Mouse (Mus musculus) MEL (cell line): ENCODE measurements around the gene Gucd1. TPM values are rescaled to one million over a fixed set of nuclear protein-coding genes. Genes with fewer than 3 reads are reported as not detected.

Experiments used
- DNase-seq: peaks from one replicate; pipeline ENCODE4 v3.0.0; 2011; ENCODE audit warnings: low read depth, low spot score
- H3K27ac ChIP-seq: 2 replicates; pipeline ENCODE4 v1.5.1; 2012; ENCODE audit warnings: low read depth, mild to moderate bottlenecking, control low read depth, low read length, moderate library complexity; ENCODE audit not compliant: control insufficient read depth
- H3K27me3 ChIP-seq, 2 experiments: fragments of 150-350 bp in 1 of 2; sonication (generic) in 1 of 2; 2 replicates each; pipeline ENCODE4 v1.6.1; 2012; ENCODE audit warnings: low read length in 2 of 2, mild to moderate bottlenecking in 2 of 2, improper control_type of control experiment in 1 of 2, moderate library complexity in 1 of 2; ENCODE audit not compliant: insufficient read depth in 2 of 2, control insufficient read depth in 1 of 2
- H3K36me3 ChIP-seq, 2 experiments: 2 replicates each; pipeline ENCODE4 v1.6.1; 2012 to 2014; ENCODE audit warnings: low read length in 2 of 2, improper control_type of control experiment in 1 of 2, inconsistent platforms in 1 of 2, mild to moderate bottlenecking in 1 of 2; ENCODE audit not compliant: insufficient read depth in 2 of 2, control insufficient read depth in 1 of 2
- H3K4me1 ChIP-seq, 2 experiments: fragments of 150-350 bp in 1 of 2; sonication (generic) in 1 of 2; 2 replicates each; pipeline ENCODE4 v1.6.1; 2012; ENCODE audit warnings: low read length in 2 of 2, improper control_type of control experiment in 1 of 2, mild to moderate bottlenecking in 1 of 2; ENCODE audit not compliant: insufficient read depth in 2 of 2, control insufficient read depth in 1 of 2
- H3K4me3 ChIP-seq, 2 experiments: fragments of 150-350 bp in 1 of 2; sonication (generic) in 1 of 2; 2 replicates each; pipeline ENCODE4 v1.5.1; 2012; ENCODE audit warnings: low read depth in 2 of 2, low read length in 2 of 2, mild to moderate bottlenecking in 2 of 2, moderate library complexity in 2 of 2, control low read depth in 1 of 2, improper control_type of control experiment in 1 of 2; ENCODE audit not compliant: control insufficient read depth in 1 of 2, insufficient read depth in 1 of 2
- H3K79me2 ChIP-seq: 2 replicates; pipeline ENCODE4 v1.6.1; 2012; ENCODE audit warnings: mild to moderate bottlenecking, low read length, moderate library complexity; ENCODE audit not compliant: control insufficient read depth, poor library complexity, insufficient read depth
- H3K9ac ChIP-seq: 2 replicates; pipeline ENCODE4 v1.6.1; 2012; ENCODE audit warnings: low read depth, mild to moderate bottlenecking, control low read depth, low read length, moderate library complexity; ENCODE audit not compliant: control insufficient read depth, poor library complexity, severe bottlenecking
- H3K9me3 ChIP-seq: fragments of 150-350 bp; sonication (generic); replicated peaks from 2 replicates; pipeline ENCODE4 v1.6.1; 2012; ENCODE audit warnings: mild to moderate bottlenecking, low read length, improper control_type of control experiment, moderate library complexity; ENCODE audit not compliant: insufficient read depth
- CTCF ChIP-seq, 3 experiments: IDR thresholded peaks in 2 of 3; conservative IDR thresholded peaks in 1 of 3; 2 replicates each; pipeline ENCODE4 v1.5.1; 2011 to 2012; ENCODE audit warnings: low read length in 3 of 3, low read depth in 2 of 3, mild to moderate bottlenecking in 2 of 3, improper control_type of control experiment in 1 of 3, inconsistent platforms in 1 of 3, mixed read lengths in 1 of 3, moderate library complexity in 1 of 3; ENCODE audit not compliant: control insufficient read depth in 1 of 3, insufficient read depth in 1 of 3, poor library complexity in 1 of 3, severe bottlenecking in 1 of 3
- EP300 ChIP-seq, 2 experiments: IDR thresholded peaks; 2 replicates each; pipeline ENCODE4 v1.6.1; 2011; ENCODE audit warnings: improper control_type of control experiment in 2 of 2, low read length in 2 of 2, low read depth in 1 of 2, mild to moderate bottlenecking in 1 of 2
- ETS1 ChIP-seq: IDR thresholded peaks from 2 replicates; pipeline ENCODE4 v1.6.1; 2012; ENCODE audit warnings: low read depth, mild to moderate bottlenecking, inconsistent platforms, low read length, improper control_type of control experiment, moderate library complexity
- GABPA ChIP-seq: IDR thresholded peaks from 2 replicates; pipeline ENCODE4 v1.6.1; 2012; ENCODE audit warnings: low read depth, mild to moderate bottlenecking, inconsistent platforms, low read length, improper control_type of control experiment, moderate library complexity
- GATA1 ChIP-seq: IDR thresholded peaks from 2 replicates; pipeline ENCODE4 v1.6.1; 2011; ENCODE audit warnings: low read depth, low read length, improper control_type of control experiment
- HCFC1 ChIP-seq: IDR thresholded peaks from 2 replicates; pipeline ENCODE4 v1.6.1; 2012; ENCODE audit warnings: low read depth, mild to moderate bottlenecking, inconsistent platforms, low read length, improper control_type of control experiment, moderate library complexity
- JUND ChIP-seq: IDR thresholded peaks from 2 replicates; pipeline ENCODE4 v1.6.1; 2011; ENCODE audit warnings: low read depth, mild to moderate bottlenecking, improper control_type of control experiment, low read length
- KAT2A ChIP-seq: conservative IDR thresholded peaks from 2 replicates; pipeline ENCODE4 v1.6.1; 2012; ENCODE audit warnings: low read depth, low read length, improper control_type of control experiment, inconsistent platforms
- MAFK ChIP-seq: IDR thresholded peaks from 2 replicates; pipeline ENCODE4 v1.6.1; 2011; ENCODE audit warnings: low read depth, mild to moderate bottlenecking, low read length, improper control_type of control experiment, borderline replicate concordance
- MAX ChIP-seq: IDR thresholded peaks from 2 replicates; pipeline ENCODE4 v1.6.1; 2011; ENCODE audit warnings: low read length, improper control_type of control experiment
- MAZ ChIP-seq: IDR thresholded peaks from 2 replicates; pipeline ENCODE4 v1.6.1; 2012; ENCODE audit warnings: low read depth, mild to moderate bottlenecking, inconsistent platforms, low read length, improper control_type of control experiment
- MEF2A ChIP-seq: IDR thresholded peaks from 2 replicates; pipeline ENCODE4 v1.6.1; 2014; ENCODE audit warnings: low read depth, mild to moderate bottlenecking, inconsistent platforms, low read length, improper control_type of control experiment; ENCODE audit not compliant: poor library complexity, insufficient replicate concordance, severe bottlenecking; ENCODE audit errors: extremely low read depth
- MXI1 ChIP-seq: IDR thresholded peaks from 2 replicates; pipeline ENCODE4 v1.6.1; 2011; ENCODE audit warnings: mild to moderate bottlenecking, low read depth, low read length, improper control_type of control experiment
- MYC ChIP-seq: IDR thresholded peaks from 2 replicates; pipeline ENCODE4 v1.6.1; 2011; ENCODE audit warnings: low read depth, mild to moderate bottlenecking, low read length, improper control_type of control experiment, moderate library complexity
- NRF1 ChIP-seq: IDR thresholded peaks from 2 replicates; pipeline ENCODE4 v1.6.1; 2014; ENCODE audit warnings: low read depth, mild to moderate bottlenecking, inconsistent platforms, low read length, improper control_type of control experiment, moderate library complexity; ENCODE audit not compliant: poor library complexity, insufficient read depth, severe bottlenecking
- POLR2A ChIP-seq, 2 experiments: IDR thresholded peaks; 2 replicates each; pipeline ENCODE4 v1.6.1; 2011 to 2012; ENCODE audit warnings: low read length in 2 of 2, mild to moderate bottlenecking in 2 of 2, control low read depth in 1 of 2, improper control_type of control experiment in 1 of 2, low read depth in 1 of 2, moderate library complexity in 1 of 2; ENCODE audit not compliant: control insufficient read depth in 1 of 2, insufficient read depth in 1 of 2, poor library complexity in 1 of 2
- RCOR1 ChIP-seq: IDR thresholded peaks from 2 replicates; pipeline ENCODE4 v1.6.1; 2012; ENCODE audit warnings: low read depth, mild to moderate bottlenecking, inconsistent platforms, low read length, improper control_type of control experiment
- SIN3A ChIP-seq: IDR thresholded peaks from 2 replicates; pipeline ENCODE4 v1.6.1; 2012; ENCODE audit warnings: low read length, improper control_type of control experiment, inconsistent platforms
- SMC3 ChIP-seq: IDR thresholded peaks from 2 replicates; pipeline ENCODE4 v1.6.1; 2011; ENCODE audit warnings: low read depth, low read length, improper control_type of control experiment
- TAL1 ChIP-seq: IDR thresholded peaks from 2 replicates; pipeline ENCODE4 v1.6.1; 2012; ENCODE audit warnings: mild to moderate bottlenecking, inconsistent platforms, low read length, moderate library complexity, mixed read lengths
- TBP ChIP-seq: IDR thresholded peaks from 2 replicates; pipeline ENCODE4 v1.8.0; 2011; ENCODE audit warnings: low read depth, low read length, improper control_type of control experiment
- TCF12 ChIP-seq: IDR thresholded peaks from 2 replicates; pipeline ENCODE4 v1.6.1; 2014; ENCODE audit warnings: low read depth, mild to moderate bottlenecking, inconsistent platforms, low read length, improper control_type of control experiment, moderate library complexity
- USF1 ChIP-seq: IDR thresholded peaks from 2 replicates; pipeline ENCODE4 v1.6.1; 2014; ENCODE audit warnings: low read depth, mild to moderate bottlenecking, inconsistent platforms, low read length, improper control_type of control experiment, moderate library complexity
- ZKSCAN1 ChIP-seq: IDR thresholded peaks from 2 replicates; pipeline ENCODE4 v1.6.1; 2012; ENCODE audit warnings: low read depth, mild to moderate bottlenecking, inconsistent platforms, low read length, improper control_type of control experiment, moderate library complexity
- ZNF384 ChIP-seq: IDR thresholded peaks from 2 replicates; pipeline ENCODE4 v1.6.1; 2012; ENCODE audit warnings: low read depth, mild to moderate bottlenecking, inconsistent platforms, low read length, improper control_type of control experiment
- polyA plus RNA-seq, 2 experiments: library from polyadenylated mRNA; stranded (reverse) in 1 of 2; unstranded in 1 of 2; fragments of >175 nt in 1 of 2; fragments of >200 nt in 1 of 2; gene quantifications; 2 replicates each; pipeline versions ENCODE4 v1.2.1 to v1.2.4; 2012; ENCODE audit warnings: low replicate concordance in 2 of 2, low read depth in 1 of 2; ENCODE audit not compliant: insufficient read length in 2 of 2, insufficient read depth in 1 of 2, missing spikeins in 1 of 2
- total RNA-seq: library from RNA; depleted of rRNA; stranded (reverse); fragments of 300-350 nt; gene quantifications from 2 replicates; pipeline ENCODE4 v1.2.3, GENCODE M21; 2012

Gucd1 gene
- total and polyA plus RNA-seq, 3 experiments, result 18.7 to 30.7 TPM; not detected in 1

DNA sequence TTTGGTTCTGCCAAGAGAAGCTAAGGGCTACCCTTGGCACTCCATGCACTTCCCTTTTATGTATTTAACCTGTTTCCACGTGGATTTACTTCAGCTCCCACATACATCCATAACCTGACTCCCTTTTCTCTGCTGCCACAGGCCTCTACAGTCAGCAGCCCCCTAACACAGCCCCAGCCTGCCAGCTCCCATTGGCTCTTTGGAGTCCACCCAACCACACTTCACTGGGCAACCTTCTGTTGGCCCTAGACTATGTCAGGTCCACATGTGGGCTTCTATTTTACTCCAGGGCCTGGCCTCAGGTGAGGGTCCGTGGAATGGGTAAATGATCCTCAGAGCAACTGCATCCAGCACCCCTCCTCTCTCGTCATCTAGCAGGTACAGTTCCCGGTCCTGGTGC is 215.2 kb downstream of the Gucd1 start:
- peak overlapping the region; percentile 92 for H3K27ac ChIP-seq
- H3K27me3 ChIP-seq, result no peaks in the 10 kb centered on the region
- no peaks in the 10 kb centered on the region for H3K79me2 ChIP-seq
- TF ChIP-seq GABPA, result no peak
- TF ChIP-seq MAZ, result no peak
- TF ChIP-seq MEF2A, result no peak
- no peak for TF ChIP-seq ZNF384
- TF ChIP-seq ZKSCAN1, result no peak
- TF ChIP-seq TBP, result no peak
- TF ChIP-seq MAFK, result no peak
- TF ChIP-seq ETS1, result no peak
- TF ChIP-seq TAL1, result no peak
- TF ChIP-seq MXI1, result no peak
- TF ChIP-seq SIN3A, result no peak
- no peak for TF ChIP-seq SMC3
- no peak for TF ChIP-seq NRF1
- TF ChIP-seq HCFC1, result no peak
- no peak for TF ChIP-seq GATA1
- no peak overlapping the region for H3K4me3 ChIP-seq
- DNase-seq, result no peak
- peaks cover 0 to 63% of the 10 kb centered on the region in 2 experiments; a peak in 2 of 4 replicates for H3K36me3 ChIP-seq
- H3K9me3 ChIP-seq, result no peaks in the 10 kb centered on the region
- H3K9ac ChIP-seq, result peak overlapping the region; percentile 42
- peaks cover 45 to 61% of the 10 kb centered on the region in 2 experiments for H3K4me1 ChIP-seq

DNA sequence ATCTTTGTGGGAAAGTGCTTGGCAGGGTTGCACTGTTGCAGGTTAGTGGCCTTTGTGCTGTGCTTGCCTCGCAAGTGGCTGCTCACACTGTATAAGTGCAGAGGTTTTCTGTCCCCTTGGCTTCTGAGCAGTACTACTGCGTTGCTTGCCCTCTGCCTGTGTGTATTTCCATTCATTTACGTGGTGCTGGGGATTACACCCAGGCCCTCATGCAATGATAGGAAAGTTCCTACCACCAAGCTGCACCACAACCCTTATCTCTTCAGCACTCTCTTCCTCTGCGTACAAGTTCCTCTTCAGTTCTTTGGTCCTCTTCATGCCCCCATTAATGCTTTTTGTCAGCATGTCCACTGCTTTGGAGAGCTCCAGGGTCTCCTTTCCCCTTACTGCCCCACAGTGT is 215.8 kb downstream of the Gucd1 start:
- Histone ChIP-seq H3K4me3 (no peak overlapping the region), H3K4me1 (peaks cover 45 to 56% of the 10 kb centered on the region in 2 experiments), H3K27ac (peak overlapping the region; percentile 93), H3K9me3 (no peaks in the 10 kb centered on the region), H3K36me3 (peaks cover 0 to 58% of the 10 kb centered on the region in 2 experiments; a peak in 2 of 4 replicates), H3K79me2 (no peaks in the 10 kb centered on the region), H3K27me3 (no peaks in the 10 kb centered on the region), H3K9ac (peak overlapping the region; percentile 42)
- TF ChIP-seq MAZ, result peak; percentile 75; the same call in 1 of the 2 replicates
- TF ChIP-seq JUND, result 0 out of 2 replicates have a peak, but pooled peaks have one; percentile 49
- TF ChIP-seq MAFK, result peak; percentile 45; the same call in 1 of the 2 replicates
- peak; percentile 88 for TF ChIP-seq ETS1
- TF ChIP-seq USF1, result no peak
- TF ChIP-seq EP300 (IDR thresholded peaks at IDR 0.05; ENCODE audit: low read depth in 1 of 2, low read length in 2 of 2), result peak; percentile 95 to 97
- peak; percentile 65 for TF ChIP-seq SIN3A
- peak; percentile 76 for TF ChIP-seq RCOR1
- TF ChIP-seq TCF12, result peak; percentile 94
- no peak for TF ChIP-seq KAT2A
- peak; percentile 75; the same call in 1 of the 2 replicates for TF ChIP-seq MYC
- TF ChIP-seq ZNF384, result no peak
- peak; percentile 92 for TF ChIP-seq TAL1
- no peak for TF ChIP-seq ZKSCAN1
- peak in 1 of 2 experiments; percentile 42; a peak in 1 of 4 replicates for TF ChIP-seq POLR2A (IDR thresholded peaks at IDR 0.05; ENCODE audit: control insufficient read depth in 1 of 2, insufficient read depth in 1 of 2, low read depth in 1 of 2, low read length in 2 of 2, poor library complexity in 1 of 2)
- no peak for TF ChIP-seq CTCF (IDR thresholded peaks at IDR 0.05 in 2 of 3, conservative IDR thresholded peaks at IDR 0.05 in 1 of 3; ENCODE audit: control insufficient read depth in 1 of 3, insufficient read depth in 1 of 3, low read depth in 2 of 3, low read length in 3 of 3, poor library complexity in 1 of 3, severe bottlenecking in 1 of 3)
- TF ChIP-seq GATA1, result peak; percentile 98
- TF ChIP-seq MAX, result no peak
- DNase-seq, result peak; percentile 95
